Mouse (Mus musculus): Measurements from ENCODE around the gene Gramd1a.
A peak's percentile ranks its signal among the peaks of the same experiment; 100 is the strongest.

Gene Gramd1a

DNA sequence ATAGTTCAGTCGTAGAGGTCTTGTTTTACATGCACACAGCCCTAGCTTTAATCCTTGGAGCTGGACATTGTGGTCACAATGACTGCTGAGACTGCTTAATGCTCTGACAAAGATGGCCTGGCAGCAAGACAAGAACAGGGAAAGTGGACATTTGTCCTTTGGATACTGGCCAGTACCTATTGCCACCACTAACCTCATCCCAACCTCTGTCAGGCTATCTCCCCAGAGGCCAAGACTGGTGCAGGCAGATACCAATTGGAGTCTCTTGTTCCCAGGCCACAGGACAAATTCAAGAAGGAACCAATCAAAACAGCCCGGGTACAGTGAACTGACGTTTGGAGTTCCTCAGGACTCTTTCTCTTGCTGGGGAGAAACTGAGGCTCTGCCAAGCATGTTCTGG, 67.5 kb downstream of the Gramd1a start:
- DNase-seq = no peak

DNA sequence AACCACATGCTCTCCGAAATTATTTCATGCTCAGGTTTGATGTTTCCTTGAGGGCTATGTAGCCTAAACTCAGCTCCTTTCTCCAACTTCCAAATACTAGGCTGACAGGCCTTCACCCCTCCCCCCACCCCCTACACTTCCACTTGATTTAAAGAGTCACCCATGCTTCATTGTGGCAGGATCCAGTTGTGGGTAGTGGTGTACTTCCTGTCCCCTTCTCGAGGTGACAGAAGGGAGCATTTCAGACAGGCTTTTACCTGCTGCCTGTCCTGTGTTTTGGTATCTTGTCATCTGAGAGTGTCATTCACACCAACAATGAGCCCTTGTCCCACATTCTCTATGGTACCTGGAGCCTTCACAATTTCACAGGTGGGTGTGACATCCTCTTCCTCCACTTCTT, 68.4 kb downstream of the Gramd1a start:
- no peak for DNase-seq

DNA sequence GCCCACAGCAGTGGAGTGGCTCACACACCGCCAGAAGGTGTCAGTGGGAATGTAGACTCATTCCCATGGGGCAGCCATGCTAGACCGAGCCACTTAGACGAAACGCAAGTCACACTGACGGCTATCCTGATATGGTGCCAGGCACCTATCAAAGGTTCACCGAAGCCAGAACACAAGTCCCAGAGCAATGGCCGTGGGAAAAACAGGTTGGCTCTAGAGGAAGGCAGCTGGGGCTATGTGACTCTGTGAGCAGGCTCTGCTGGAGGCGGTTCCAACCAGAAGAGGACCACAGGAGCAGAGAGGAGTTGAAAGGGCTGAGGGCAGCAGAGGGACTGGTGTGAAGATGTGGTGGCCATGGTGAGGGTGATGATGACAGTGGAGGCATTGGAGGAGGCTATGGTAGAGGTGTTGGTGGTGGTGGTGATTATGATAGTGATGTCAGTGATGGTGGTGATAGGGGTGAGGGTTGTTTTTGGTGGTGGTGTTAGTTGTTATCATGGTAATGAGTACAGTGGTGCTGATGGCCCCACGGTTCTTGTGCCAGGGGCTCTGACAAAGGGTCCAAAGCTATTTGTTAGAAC, 69.4 kb downstream of the Gramd1a start:
- DNase-seq = no peak

DNA sequence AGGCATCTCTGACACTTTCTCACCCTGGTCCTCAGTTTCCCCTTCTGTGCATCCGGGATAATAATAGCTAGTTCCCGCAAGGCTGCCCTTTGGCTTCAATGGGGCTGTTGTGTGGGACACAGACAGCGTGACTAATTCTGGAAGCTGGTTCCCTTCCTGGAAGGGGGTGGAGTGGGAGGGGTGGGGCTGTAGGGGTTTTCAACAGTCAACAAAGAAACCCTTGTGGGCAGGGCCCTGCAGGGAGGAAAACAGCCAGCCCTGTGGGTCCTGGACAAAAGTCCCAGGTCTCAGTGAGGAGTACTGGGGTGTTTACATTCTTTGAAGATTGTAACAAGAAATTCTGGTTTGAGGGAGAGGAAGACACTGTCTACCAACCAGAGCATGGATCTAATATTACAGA, 70.5 kb downstream of the Gramd1a start:
- no peak for DNase-seq

DNA sequence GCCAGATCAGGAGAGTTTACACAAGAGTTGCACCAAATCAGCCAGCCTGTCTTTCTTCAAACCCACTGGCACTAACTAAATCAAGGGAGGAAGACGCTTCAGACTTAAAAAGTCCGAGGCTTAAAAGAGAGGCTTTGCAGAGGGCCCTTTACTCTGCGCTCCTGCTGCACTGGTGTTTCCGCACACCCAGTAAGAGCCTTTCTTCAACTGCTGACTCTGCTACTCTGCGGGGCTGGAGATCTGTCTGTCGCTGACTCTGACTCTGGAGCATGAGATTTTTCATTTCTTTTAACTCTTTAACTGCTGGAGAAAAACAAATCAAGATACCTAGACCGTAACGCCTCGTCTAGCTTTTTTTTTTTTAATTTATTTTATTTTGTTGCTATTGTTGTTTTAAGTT, 71.6 kb downstream of the Gramd1a start:
- no peak for DNase-seq

DNA sequence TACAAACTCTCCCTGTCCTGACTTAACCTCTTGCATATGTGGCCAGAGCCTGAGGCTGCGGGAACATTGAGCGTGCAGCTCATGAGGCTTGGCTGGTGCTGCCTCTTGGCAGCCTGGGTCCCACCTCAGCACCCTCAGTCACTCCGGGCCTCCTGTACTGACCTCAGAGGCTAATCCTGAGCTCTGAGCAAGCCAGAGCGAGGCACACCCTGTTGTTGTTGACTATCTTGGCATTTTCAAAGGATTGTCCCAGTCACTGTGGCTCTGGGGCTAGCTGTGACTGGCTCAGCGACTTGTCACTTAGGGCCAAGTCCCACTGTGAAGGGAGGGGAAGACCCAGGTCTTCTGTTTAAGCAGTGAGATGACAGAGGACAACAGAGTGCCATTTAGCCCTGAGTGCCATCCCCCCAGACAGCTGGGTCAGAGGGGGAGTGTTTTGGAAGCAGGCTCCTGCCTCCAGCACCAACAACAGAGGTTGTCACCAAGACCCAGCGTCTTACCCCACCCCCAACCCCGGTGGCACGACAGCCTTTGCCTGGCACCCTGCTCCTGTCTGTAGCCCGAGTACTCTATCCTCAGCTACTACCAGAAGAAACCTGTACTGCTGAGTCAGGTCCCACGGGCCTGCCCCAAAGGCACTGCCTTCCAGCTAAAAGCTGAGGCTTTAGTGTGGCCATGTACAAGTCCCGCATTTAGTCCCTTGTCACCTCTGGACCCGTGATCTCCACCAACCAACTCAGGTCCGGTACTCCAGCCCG, 72.7 kb downstream of the Gramd1a start:
- DNase-seq = peak; percentile 80

DNA sequence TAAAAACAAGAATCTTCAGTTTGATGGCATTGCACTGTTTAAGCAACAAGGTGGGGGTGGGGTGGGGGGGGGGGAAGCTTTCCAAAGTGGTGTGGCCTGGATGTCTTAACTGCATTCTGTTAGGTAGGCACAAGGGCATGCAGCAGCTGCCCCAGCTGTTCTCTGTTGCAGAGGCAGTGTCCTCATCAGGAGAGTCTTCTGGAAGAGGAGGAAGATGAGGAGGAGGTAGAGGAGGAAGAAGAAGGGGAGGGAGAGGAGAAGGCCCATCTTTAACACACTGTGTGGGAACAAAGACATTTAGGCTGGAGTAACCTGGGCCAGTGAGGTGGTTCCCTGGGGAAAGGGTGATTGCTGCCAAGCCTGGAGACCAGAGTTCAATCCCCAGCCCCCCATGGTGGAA, 73.6 kb downstream of the Gramd1a start:
- no peak for DNase-seq

DNA sequence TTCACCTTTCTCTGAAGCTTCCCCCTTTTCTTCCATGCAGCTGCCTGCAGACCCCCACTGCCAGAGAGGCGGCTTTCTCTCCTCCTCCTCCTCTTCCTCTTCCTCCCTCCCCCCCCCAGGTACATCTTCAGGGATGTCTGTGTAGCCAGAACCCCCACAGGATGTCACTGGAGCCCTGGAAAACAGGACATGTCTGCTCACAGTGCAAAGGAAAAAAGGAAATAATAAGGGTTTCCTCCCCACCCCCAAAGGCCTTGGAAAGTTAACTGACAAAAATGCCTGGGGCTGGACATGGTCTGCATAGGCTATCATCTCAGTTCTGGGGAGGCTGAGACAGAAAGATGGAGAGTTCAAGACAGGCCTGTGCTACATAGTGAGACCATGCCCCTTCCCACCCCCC, 74.6 kb downstream of the Gramd1a start:
- DNase-seq = no peak

DNA sequence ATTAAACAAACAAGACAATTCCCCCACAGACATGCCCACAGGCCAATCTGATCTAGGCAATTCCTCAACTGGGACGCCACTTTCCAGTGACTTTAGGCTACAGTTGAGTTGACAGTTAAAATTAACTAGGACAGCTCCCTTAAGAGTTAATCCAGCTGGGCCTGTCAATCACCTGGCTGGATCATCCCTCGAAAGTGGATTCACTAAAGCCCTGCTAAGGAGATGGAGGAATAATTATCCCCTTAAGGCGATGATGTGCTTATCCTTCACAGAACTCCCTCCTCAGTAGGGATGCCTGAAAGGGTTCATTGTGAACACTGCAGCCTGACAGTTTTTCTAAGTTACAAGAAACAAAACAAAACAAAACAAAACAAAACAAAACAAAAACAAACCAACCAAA, 75.1 kb downstream of the Gramd1a start:
- no peak for DNase-seq
